Mouse (Mus musculus): ENCODE data around the gene Creld1.

GRCm38 (mm10) chr6:113441147-113441680 is 41.9 kb upstream of the Creld1 start:
- TF ChIP-seq EP300 (IDR thresholded peaks at IDR 0.05; ENCODE audit: low read depth) (no peak), CTCF (IDR thresholded peaks at IDR 0.05; ENCODE audit: low read depth) (peak; percentile 93)

Data from liver, postnatal 0 days (tissue).